Mouse (Mus musculus) retina, postnatal 7 days (tissue): ENCODE results near the gene Vamp9.
A peak's percentile ranks its signal among the peaks of the same experiment; 100 is the strongest.

ENCODE experiments used
- DNase-seq: peaks from one replicate; pipeline ENCODE4 v3.0.0-alpha.2; 2012; ENCODE audit warnings: low read depth, low spot score

The Vamp9 gene

DNA sequence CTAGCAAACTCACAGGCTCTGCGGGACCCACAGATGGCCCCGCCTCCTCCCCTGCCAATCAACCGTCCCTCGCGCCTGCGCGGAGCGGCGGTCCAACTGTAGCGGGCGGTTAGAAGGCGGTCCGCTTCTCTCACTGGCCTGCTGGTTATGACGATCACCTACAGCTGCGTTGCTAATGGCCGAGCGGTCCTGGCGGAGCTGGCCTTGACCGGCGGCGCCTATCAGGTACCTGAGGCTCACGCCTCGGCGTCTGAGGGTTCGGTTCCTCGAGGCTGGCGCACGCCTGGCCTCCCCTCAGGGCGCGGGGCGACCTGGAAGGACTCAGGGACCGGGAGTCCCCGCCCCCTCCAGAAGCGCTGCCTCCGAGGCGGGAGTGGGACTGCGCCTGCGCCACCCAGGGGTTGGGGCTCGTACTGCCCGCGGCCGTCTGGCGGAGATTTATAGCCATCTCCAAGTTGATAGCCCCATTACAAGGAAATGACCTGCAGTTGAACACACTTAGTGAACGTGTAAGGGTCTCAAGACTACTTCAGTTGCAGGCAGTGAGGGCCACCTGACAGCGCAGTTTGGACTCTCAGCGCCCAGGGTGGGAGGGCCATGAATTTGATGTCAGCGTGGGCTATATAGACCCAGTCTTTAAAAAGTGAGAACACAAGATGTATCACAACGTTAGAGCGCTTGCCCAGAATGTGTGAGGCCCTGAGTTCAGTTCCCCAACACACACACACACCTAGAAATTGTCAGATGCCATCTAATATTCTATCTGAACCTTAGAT is at the start of gene Vamp9:
Vamp9 (plus strand) TSS at position 74 of the 776 bp plus-strand sequence.
- DNase-seq, result peak; percentile 90

DNA sequence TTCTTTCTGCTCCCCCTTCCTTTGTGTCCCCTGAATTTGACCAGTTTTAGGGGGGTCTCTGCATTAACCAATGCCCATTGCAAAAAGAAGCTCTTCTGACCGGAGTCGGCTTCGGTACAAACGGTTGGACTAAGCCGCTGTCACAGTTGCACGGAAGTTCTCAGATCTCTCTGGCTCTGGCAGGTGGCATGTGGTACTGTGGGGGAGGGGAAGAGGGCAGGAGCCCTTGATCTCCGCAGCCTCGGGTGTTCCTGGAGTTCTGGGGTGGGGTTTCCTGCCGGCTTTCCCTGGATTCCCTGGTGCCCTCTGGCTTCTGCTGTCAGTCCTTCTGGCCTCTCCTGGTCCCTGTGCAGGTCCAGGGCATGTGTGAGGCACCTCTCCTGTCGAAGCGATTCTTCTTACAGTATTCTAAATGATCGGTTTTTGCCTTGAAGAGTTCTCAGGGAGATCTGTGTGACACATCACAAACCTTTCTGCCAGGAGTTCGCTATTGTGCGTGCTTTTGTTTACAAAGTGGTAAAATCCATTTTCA is 48.9 kb upstream of the Vamp9 start:
- no peak for DNase-seq

DNA sequence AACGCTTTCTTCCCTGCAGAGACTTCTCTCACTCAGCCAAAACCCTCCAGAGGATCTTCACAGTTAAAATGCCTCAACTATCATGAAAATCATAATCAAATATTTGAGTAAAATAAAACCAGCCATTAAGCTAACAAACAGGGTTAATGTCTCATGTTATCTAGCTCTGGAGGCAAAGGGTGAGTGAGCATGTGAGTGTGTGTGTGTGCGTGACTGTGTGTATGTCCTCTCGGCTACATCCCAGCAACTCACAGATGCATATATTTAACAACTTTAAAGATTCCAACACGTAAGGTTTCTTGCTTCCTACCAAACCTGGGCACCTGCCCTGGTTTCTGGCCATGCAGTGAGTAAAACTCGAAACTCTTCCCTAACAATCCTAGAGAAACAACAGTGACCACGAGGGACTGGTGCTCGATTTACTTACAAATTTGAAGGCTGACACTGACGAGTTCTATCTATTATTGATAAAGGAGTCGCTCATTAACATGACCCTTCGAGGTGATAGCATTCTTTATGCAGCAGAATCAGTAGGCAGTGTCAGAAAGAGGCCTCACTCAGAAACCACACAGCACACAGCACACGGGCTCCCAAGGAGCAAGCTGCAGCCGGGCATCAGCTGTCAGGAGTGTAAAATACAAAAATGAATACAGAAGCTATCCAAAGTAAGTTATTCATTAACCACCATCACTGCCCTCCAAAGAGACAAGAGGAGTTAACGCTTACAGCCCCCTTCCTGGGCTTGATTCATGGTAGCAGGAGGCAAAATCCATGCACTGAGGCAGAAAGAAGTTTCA is 46.2 kb upstream of the Vamp9 start:
- no peak for DNase-seq

DNA sequence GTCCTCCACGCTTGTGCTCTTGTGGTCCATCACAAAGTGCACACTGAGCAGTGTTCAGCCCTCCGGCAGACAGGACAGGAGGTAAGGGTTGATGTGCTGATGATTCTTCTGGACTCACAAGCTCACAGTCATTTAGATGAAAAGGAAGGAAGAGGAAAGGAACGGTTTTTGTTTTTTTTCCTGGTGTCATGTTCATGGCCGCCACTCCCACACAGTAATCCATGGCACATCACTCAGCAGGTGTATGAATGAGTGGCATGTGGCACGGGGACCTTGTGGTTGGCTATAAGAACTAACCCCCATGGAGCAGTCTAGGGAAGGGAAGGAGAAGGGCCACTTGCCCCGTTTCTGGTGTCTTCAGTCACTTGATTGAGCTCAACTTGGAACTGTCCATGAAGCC is 44.2 kb upstream of the Vamp9 start:
- DNase-seq, result no peak

DNA sequence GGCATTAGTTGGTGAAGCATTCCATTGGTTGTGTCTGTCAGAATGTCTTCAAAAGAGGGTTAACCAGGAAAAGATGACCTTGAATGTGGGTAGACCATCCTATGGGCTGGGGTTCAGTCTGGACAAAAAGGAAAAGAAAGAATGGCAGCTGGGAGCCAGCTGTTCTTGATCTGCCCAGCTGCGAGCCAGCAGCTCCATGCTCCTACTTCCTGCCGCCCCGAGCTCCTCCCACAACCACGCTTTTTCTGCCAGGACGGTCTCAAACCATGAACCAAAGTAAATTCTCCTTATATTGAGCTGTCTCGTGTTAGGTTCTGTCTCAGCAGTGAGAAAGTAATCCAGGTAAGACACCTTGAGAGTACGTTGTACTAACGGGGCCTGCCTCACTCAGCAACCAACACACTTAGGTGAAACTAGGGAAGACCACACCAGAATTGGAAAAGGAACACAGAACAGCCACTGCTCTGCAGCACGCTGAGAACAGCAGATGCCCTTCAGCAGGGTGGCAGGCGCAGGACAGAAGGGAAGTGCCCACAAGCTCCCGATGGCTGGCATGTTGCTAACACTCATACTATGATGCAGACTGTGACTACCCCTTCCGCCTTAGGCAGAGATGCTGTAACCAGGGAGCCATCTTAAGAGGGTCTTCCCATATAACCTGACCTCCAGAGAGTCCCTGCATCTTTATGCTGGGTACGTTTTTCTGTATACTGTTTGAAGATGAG is 42.2 kb upstream of the Vamp9 start:
- no peak for DNase-seq

DNA sequence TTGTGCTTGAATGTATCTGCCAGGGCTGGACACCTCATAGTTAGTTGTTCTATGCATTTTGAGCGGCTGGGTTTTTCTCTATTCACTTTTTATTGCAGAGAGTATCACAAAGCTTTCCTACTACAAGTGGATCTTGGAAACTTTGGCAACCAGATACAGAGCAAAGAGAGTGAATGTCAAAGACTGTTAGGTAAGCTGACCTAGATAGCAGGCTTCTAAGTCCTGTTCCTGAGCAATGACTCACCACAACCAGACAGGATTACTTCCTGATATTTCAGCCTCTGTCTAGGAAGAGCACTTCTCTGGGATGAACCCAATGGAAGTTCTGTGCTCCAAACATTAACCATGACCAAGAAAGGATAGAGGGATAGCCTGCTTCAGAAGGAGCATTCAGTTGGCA is 40.3 kb upstream of the Vamp9 start:
- DNase-seq, result no peak

DNA sequence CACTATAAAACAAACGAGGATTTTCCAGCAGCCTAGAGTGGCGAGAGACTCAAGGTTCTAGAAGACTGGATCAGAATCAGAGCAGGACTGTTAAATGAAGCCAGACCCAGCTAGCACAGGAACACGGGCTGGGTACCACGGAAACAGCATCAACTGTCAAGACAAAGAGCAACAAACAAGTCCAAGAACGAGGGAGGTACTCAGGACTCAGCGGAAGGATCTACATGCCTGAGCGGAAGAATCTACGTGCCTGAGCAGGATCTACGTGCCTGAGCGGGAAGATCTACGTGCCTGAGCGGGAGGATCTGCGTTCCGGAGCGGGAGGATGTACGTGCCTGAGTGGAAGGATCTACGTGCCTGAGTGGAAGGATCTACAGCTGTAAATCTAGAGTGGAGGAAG is 37.8 kb upstream of the Vamp9 start:
- DNase-seq, result no peak

DNA sequence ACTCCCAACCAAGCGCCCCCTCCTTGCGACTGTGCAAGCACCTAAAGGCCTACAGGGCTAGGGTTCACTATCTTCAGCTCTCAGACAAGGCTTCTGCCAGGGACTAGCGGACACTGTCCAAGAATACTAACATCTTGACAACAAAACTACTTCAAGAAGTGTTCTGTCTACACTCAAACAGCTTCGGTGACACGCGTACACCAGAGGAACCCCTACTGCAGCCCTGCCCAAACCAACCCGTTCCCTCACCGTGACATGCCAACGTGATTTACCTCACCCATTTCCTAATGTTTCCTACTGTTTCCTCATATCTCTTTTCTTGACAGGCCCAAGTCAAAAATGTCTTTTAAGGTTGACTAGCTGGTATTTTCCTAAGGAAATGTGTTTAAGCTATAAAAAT is 37.1 kb upstream of the Vamp9 start:
- DNase-seq, result no peak

DNA sequence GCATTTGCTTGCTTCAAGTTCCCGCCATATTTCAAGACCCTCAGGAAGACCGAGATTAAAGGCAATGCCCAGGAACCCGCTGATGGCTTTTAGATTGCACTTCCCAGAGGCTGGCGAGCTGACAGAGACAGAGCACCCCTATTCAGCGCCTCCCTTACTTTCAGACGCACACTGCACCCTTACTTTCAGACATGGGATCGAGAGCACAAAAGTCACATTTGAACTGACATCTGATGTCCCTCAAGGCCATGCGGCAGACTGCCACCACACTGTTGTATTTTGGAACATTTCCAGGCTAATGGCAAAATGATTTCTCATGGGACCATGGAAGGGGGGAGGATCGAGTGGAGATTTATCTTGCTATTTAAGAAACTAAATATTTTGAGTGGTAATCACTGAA is 28.5 kb upstream of the Vamp9 start:
- no peak for DNase-seq

DNA sequence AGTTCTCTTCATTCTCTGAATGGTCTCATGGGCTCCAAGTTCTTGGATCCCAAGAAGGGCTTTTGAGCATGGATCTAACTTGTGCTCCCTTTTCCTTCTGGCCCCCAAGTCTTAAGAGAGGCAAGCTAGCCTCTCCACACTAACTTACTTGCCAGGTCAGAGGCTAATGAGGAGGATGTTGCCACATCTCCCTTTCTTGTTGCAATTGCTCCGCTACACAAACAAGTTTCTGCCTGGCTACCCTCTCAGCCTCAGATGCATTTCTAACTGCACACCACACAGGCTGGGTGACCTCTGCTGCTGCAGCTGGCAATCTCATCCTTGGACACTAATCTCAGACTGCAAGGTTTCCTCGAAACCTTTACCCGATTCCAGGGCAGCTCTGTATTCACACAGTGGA is 23.6 kb upstream of the Vamp9 start:
- no peak for DNase-seq

DNA sequence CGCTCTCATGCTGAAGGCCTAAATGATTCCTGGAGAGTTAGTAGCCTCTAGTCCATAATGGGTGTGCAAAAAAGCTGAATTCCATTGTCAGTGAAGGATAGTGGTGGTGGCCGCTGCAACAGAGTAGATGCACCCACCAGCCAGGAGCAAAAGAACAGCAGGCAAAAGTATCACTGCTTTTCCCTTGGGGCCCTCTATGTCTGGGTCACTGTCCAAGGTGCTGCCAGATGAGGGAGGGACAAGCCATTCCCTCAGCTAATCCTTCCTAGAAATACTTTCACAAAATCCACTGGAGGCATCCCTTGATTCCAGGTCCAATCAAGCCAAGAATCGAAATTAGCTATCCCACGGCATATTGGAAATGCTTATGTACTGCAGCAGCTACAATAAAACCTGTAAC is 22.0 kb upstream of the Vamp9 start:
- no peak for DNase-seq

DNA sequence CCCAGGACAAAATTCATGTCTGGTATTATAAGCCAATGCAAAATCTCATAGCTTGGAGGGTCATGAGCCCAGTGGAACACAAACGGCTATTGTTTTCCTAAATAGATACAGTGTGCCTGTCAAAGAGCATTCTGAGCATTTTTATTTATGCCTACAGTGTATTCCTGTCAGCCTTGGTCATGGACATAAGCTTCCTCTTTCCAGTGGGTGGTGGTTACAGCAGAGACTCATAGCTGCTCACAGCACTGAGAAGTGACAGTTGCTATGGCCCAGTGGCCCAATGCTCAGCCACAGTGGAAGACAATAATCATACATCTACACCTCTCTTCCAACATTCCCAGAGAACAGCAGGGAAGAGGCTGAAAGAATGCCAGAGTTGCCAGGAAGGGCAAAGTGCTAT is 18.9 kb upstream of the Vamp9 start:
- no peak for DNase-seq

DNA sequence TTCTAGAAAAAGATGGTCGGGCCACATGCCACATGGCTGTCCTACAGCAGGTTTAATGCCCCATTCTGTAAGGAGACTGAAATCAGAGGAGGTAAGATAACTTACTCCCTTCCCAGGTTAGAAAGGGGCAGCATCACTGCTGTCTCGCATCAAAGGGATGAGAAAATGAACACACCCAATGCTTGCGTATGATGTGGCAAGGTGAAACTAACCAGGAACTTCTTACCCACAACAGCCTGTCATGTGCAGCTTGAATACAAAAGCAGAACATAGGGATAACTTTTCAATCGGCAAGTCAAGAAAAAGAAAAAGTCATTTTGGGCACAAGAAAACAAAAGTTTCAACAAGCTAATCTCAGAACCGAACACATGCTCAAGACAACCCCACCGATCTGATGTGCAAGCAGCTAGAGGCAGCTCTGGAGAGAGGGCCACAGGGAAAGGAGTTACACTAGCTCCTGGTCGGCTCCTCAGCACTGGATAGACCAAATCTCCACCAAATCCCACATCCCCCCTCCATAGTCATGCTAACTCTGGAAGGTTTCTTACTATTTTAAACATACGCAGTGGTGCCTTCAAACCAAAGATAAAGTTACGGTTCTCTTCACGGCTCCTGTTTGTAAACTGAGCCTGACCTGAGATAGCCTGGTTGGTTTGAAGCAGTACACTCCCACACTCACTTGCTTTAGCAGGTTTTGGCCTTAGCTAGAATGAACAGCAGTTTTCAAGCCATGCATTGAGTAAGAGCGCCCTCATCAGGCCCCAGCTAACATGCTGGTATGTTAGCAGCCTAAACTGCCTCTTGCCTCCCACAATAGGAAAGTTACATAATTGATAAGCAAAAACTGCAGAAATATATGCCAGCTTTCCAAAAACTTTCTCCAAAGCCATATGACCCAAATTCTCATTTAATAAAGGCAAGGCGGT is 14.3 kb upstream of the Vamp9 start:
- DNase-seq, result peak; percentile 52

DNA sequence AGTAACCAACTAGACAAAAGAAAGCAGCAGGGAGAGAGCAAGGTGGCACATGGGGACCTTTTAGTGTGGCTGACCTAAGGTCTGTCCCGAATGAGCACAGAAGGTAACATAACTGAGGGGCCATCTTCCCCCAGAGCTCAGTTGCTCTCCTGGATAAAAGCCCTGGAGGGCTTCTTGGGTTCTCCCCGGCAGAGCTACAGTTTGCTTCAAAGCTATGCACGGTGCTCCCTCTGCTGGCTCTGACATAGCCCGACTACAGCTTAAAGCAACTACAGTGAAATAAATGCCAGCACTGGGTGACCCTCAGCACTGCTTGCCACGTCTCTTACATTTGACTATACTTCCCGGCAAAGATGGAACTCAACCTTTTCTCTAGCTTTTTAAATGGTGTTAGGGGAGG is 6.0 kb upstream of the Vamp9 start:
- DNase-seq, result peak; percentile 51

DNA sequence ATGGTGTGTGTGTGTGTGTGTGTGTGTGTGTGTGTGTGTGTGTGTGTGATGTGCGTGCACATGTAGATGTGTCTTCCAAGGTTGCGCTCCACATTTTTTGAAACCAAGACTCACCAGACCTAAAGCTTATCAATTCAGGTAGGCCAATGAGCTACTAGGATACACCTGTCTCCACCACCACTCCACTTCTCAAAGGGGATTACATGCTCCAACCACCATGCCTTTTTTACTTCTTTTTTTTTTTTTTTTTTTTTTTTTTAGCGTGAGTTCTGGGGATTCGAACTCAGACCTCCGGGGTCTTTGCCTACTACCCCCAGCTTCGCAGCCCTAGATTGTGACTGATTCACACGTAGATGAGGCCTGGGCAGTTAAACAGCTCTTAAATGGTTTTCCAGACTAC is 323 bp upstream of the Vamp9 start:
- no peak for DNase-seq

DNA sequence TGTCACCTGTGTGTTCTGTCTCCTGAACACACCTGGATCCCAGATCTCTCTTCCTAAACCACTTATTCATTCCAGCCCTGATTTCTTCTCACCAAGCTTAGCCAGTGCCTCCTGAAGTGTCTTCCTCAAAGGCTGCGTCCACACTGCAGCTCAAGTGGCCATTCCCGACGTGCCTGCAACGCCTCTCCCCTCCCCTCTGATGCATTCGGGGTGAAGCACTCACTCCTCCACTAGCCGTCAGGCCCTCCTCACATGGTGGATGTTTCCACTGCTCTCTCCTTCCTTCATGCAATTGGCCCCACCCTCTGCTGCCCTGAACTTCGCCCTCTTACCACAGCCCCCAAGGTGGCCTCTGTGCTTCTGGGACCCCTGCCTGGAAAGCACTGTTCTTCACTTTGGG is 9.4 kb downstream of the Vamp9 start:
- no peak for DNase-seq

DNA sequence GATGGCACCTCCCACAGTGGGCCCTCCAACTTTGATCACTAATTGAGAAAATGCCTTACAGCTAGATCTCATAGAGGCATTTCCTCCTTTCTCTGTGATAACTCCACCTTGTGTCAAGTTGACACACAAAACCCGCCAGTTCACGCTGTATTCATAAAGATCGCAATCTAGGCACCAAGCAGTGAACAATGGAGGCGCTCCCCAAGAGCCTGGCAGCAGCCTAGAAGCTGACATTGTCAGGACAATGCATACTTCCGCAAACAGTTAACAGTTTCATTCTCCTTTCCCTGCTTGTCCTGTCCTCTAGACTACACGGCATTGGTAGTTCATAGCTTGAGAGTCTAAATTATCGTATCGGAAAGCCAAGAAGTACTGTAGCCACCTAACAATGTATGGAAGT is 16.0 kb downstream of the Vamp9 start:
- DNase-seq, result no peak

DNA sequence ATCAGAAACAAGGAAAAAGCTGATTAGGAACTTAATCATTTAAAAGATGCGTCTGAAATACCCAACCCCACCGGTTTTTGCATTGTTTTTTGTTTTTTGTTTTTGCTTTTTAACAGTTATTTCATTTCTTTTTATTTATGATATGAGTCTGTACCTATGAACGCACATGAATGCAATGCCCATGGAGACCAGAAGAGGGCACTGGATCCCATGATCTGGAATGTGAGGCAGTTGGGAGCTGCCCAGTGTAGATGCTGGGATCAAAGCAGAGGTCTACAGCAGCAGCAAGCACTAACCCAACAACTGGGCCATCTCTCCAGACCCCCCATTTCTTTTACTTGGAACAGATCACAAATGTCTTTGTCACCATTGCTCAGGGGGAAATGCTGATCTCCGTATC is 21.9 kb downstream of the Vamp9 start:
- DNase-seq, result peak; percentile 32

DNA sequence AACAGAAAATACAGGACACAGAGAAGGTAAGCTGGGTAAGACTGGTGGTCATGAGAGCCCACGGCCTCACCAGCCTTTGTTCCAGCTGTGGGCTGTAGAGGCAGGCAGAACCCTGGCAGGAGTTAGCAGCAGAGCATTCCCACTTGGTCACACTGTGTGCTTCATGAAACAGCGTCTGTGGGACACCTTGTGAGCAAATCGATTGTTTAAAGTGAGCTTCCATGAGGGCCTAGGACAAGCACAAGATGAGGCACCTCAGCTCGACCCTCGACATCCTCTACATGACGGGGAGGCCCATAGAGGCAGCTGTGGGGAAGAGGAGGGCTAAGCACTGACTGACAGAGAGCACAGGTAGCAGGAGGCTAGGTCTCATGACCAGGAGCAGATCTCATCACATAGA is 25.9 kb downstream of the Vamp9 start:
- no peak for DNase-seq

DNA sequence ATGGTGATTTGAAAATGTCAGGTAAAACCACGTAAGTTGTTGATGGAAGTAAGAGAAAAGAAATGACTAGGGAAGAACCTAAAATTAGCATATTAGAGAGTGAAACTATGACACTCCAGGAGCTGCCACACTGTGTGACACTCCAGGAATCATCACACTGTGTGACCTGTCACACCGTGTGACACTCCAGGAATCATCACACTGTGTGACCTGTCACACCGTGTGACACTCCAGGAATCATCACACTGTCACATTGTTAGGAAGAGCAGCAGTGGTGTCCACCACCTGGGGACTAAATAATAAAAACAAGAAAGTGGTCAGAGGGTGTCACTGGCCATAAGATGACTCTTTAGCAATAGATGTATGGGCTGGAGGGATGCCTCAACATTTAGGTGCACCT is 33.4 kb downstream of the Vamp9 start:
- DNase-seq, result no peak

DNA sequence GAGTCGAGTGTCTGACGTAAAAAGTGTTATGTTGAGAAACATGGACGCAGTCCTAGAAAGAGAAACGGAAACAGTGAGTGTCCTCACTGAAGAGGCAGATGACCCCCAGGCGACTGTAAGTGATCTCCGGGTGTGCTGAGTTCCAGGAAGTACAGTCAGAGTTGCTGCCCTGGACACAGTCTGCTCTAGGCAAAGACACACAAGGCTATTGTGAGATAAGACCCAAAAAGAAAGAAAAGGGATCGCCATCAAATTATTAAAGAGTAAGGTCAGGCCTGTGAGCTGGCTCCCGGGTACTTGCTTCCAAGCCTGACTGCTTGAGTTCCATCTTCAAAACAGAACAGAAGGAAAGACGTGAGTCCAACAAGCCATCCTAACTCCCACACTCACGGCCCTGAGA is 35.2 kb downstream of the Vamp9 start:
- no peak for DNase-seq
